Mouse (Mus musculus) T-helper 1 cell (primary cell): ENCODE results near the gene Rpl19.

Experiments
- in situ Hi-C: fragments of 300-600 bp; cut with MboI, MseI; formaldehyde crosslinking; loops from one replicate; pipeline ENCODE4 v1.15.1; 2025; ENCODE audit warnings: high pct_unique_total_duplicates

Rpl19 gene

DNA sequence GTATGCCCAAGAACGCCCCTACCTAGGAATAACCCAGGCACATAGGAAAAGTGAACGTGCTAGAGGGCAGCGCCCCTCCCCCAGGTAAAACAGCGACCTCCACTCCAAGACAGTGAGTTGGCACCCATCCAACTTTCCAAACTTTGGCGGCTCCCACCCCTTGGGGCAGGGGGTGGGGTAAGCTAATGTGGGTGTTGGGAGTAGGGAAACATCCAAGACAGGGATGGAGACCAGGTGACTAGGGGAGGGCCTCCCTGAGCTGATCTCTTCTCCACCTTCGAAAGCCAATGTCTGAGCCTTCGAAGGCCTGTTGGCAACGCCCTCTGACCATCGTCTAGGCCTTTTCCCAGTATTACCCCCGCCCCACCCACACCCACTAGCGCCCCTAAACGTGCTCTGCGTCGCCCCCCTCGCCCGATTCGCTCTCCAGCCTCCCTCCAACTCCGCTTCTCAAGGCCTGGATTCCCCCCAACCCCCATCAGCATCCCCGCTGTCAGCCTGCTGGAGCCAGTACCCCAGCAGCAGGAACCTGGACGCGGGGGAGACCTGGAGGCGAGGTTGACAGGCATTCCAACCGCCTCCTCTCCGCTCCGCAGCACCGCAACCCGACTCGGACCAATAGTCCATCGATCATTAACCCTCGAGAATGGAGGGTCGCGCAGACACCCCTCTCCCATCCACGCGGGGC is 4.8 kb upstream of the Rpl19 start:
- in situ Hi-C loops = loop anchor here (5.0 to 10.0 kb wide), 3 partner anchors 34 to 923 kb away; partner anchors contain the start of genes Cdk12 and Plxdc1

DNA sequence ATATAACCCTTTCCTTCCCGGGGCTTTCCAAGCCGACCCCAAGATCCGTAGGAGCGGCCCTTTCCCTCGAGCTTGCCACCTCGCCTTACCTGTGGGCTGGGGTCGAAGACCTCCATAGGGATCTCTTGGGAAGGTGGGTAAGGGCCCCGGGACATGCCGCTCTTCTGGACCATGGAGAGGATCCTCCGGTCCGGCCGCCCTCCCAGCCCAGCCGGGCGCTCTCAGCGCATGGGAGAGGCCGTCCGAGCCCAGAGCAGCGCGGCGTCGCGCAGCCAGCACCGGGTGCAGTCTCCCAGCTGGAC is 4.3 kb upstream of the Rpl19 start:
- in situ Hi-C loops = loop anchor here (5.0 to 10.0 kb wide), 3 partner anchors 35 to 923 kb away; partner anchors contain the start of genes Cdk12 and Plxdc1

DNA sequence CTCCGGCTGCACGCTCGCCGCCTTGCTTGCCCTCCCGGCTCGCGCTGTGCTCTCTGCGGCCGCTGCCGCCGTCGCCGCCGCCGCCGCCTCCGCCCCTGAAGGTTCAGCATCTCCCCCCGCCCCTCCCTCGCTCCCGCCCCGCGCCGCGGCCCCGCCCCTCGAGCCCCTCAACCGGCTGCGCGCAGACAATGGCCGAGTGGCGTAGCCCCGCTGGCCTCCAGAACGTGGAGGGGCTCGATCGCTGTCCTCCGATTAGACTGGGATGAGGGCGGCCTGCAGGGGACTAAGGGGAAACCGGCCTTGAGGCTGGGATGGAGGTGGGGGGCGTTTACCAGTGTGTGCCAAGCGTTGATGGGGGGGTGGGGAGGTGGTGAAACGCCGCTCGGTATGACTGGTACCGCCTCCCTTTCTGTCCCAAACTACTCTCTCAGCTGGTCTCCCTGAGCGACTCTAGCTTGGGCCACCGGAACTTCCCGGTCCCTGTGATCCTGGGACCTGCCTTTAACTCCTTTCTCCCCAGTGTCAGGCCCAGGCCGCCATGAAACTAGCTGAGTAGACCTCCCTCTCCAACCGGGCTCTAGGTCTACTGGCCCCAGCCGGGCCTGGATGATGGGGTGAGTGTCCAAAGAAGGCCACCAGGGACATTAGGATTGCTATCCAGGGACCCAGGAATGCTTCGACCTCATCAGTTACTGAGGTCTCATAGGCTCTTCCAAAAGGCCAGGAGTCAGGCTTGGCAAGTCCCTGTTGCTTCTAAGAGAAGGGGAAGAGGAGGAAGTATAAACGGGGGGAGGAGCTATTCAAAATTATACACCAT is 3.7 kb upstream of the Rpl19 start, which contains the start of gene Cacnb1:
TSS of gene Cacnb1 (minus strand) at position 480 of the 817 bp plus-strand sequence.
- in situ Hi-C loops = loop anchor here (5.0 to 10.0 kb wide), 3 partner anchors 35 to 922 kb away; partner anchors contain the start of genes Cdk12 and Plxdc1

DNA sequence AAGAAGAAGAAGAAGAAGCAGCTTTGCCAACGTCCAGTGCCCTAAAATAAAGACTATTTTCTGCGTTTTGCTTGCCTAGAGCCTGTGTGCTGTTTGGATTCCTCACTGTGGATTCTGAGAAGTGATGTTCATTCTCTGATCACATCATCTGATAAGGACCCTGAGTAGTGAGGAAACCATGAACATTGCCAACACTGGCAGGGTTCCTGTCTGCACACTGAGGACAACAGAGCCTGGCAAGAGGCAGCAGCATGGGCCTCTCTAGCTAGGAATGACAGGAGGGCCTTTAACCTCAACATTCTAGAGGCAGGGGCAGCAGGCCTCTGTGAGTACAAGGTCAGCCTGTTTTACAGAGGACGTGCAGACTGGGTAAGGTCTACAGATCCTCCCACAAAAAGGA is 2.0 kb upstream of the Rpl19 start:
- in situ Hi-C loops = loop anchor here (5.0 to 10.0 kb wide), 3 partner anchors 37 to 920 kb away; partner anchors contain the start of genes Cdk12 and Plxdc1

DNA sequence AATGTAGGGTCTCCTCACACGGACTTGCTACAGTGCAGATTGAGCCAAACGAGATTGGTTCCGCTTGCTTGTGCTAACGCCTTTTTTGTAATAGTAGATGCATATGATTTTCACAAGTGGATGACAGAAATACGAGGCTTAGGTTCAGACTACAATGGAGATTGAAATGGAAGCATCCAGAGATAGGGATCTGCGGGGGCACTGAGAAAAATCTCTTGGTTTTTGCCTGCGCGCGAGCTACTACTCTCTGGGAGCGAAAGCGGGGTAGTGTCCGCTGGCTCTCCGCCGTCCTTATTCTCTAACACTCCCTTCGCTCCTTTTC is 301 bp upstream of the Rpl19 start:
- in situ Hi-C loops = loop anchor here (10.0 kb wide), 2 partner anchors 179 to 919 kb away; partner anchors contain the start of gene Cdk12

DNA sequence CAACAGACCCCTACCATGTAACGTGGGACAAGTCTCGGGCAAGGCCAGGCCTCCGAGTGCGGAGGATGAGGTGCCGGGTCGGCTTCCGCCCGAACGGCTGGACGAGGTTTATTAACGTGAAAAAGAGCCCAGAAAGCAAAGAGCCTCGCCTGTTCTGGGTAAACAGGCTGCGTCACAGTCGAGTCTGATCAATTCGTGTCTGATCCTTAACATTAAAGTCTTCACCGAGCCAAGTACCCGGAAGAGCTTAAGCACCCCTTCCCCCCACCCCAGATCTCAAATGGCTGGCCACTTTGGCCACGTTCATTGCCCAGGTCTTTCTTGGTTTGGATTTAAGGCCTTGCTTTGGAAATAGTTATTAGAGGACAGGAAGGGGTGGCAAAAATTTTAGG is 783 bp downstream of the Rpl19 start:
- in situ Hi-C loops = loop anchor here (10.0 kb wide), 2 partner anchors 178 to 918 kb away; partner anchors contain the start of gene Cdk12

DNA sequence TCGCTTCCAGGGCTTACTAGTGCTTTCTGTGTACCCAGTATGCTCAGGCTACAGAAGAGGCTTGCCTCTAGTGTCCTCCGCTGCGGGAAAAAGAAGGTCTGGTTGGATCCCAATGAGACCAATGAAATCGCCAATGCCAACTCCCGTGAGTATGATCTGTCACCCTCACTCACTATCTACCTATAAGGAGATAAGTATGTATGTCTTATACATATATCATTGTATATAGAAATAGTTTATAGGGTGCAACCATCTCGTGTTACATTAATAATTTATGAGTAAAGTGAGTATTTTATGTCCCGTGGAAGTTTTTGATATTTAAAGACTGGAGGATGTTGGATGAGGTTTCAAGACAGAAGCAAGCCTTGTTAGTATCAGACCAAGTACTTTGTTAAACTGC is 1.3 kb downstream of the Rpl19 start:
- in situ Hi-C loops = loop anchor here (10.0 kb wide), 2 partner anchors 177 to 917 kb away; partner anchors contain the start of gene Cdk12

DNA sequence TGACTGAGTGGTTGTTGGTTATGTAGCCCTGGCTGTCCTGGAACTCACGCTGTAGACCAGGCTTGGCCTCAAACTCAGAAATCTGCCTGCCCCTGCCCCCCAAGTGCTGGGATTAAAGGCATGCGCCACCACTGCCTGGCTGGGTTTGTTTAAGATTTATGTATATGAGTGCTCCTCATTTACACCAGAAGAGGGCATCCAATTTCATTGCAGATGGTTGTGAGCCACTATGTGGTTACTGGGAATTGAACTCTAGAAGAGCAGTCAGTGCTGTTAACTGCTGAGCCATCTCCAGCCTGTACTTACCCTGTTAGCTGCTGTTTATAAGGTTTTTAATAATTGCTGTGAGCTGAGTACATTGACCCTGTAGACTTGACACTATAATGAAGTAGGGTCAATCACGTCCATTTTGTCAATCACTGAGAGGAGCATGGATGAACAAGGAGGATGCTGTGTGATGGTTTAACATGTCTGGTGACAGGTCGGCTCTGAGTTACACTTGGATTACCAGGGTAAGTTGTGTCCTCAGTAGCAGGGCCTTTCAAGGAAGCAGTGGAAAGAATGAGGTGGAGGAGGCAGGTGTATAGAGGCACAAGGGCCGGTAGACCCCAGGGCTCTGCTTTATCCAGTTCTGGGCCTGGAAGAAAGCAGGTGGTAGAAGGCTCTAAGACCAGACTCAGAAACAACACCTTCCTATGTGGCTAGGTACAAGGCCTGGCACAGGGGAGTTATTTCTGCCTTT is 4.4 kb downstream of the Rpl19 start:
- in situ Hi-C loops = no loop called here

DNA sequence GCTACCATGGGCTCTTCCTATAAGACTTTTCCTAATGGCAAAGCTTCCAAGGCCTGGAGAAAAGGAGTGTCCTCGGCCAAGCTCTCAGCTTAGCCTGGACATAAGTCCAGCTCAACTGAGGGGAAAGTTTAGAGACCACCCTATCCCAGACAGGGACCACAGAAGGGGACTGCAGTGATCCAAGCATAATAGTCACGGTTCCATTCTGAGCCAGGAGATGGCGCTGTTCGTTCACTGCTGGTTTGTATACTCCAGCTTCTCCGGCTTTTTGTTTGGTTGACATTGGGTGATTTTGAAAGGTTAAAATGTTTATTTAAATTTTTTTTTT is 4.9 kb downstream of the Rpl19 start:
- in situ Hi-C loops = no loop called here

DNA sequence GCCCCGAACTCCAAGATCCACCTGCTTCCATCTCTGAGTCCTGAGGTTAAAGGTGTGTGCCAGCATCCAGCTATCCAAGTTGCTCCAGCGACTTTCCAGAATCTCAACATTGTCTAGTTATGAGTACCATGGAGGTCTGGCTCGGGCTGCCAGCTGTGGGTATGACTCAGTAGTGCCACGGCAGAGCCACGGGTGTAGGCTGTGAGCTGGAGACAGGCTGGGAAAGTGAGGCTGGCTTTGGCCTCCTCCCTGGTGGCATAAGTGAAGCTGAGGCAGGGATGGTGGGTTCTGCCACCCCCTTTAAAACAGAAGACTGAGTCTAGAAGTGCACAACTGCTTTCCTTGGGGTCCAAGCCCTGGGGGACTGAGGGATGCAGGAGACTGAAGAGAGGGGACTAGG is 7.6 kb downstream of the Rpl19 start:
- in situ Hi-C loops = no loop called here

DNA sequence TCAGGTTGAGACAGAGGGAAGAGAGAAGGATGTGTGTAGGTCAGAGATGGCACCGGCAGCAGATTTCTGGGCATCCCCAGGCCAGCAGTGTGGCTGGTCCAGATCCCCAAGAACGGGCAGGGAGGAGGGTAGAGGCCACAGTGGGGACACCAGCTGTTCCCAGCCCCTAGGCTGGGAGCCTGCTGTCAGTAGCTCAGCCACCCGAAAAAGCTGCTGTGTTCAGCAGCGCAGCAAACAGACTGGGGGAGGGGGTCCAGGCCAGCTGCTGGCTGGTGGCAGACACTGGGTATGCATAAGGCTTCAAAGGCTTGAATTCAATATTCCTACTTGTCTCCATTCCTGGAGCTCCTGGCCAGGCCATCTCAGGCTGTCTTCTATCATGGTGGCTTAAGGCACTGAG is 8.3 kb downstream of the Rpl19 start:
- in situ Hi-C loops = loop anchor here (5.0 kb wide), 1 partner anchor 47 kb away; no protein-coding TSS in a partner anchor

DNA sequence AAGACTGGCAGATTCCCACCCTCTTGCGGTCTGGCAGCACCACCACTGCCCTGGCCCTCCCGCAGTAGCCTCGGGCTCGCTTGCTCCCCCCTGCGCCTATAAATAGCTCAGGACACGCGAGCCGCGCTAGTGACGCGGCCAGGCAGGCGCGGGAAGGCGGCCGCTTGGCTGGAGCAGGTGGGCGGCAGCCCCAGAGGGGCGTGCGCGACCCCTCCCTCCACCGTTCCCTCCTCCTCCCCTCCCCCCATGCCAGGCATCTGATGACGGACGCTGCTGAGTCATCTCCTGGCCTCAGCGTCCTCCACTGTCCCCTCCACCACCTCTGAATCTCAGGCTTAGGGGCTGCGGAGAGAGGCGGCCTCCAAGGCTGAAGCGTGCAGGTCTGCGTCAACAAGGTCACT is 9.5 kb downstream of the Rpl19 start:
- in situ Hi-C loops = loop anchor here (5.0 kb wide), 1 partner anchor 46 kb away; no protein-coding TSS in a partner anchor

DNA sequence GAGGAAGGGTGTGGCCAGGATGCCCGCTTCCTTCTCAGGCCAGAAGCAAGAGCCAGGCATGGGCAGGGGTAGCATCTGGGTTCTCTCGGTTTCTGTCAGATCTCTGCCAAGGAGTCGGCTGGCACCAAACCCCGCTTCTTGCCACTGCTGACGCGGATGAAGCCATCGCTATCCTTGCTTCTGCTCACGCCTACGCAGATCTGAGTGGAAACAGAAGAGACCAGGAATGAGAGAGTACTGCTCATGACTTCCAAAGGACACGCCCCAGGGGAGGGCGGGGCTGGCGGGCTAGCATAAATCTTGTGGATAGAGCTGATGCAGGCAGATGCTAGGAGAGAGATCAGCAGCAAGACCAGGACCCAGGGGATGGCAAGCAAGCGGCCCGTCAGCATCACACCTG is 11.4 kb downstream of the Rpl19 start:
- in situ Hi-C loops = loop anchor here (5.0 kb wide), 1 partner anchor 44 kb away; no protein-coding TSS in a partner anchor

DNA sequence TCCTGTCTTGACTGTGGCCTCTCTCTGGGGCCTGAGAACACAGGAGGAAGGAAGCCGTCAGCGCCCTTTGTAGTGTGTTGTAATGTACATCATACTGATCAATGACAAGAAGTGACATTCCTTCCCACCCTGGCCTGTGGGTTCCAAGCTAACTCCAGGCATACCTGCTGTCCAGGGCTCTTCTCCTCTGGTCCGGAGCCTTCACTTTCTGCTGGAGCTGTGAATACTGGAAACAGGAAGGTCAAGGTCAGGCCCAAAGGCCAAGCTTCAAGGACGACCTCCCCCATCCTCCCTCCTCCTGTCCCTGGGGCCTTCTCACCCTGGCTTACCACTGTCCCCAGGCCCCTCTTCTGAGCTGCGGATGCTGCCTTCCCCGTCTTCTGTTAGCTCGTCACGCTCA is 14.5 kb downstream of the Rpl19 start:
- in situ Hi-C loops = no loop called here

DNA sequence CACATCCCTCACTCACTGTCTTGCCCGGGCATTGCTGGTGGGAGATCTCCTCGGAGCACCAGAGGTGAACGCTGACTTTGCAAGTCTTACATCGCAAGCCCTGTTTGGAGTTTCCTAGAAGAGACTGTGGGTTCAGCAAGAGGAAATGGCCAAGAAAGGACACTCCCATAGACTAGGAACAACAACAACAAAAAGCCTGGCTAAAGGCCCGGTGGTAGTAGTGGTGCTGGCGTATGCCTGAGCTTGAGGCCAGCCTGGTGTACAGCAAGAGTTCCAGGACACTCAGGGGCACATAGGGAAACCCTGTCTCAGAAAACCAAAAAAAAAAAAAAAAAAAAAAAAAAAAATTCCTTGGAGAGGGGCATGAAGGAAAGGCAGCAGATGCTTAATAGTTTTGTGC is 16.2 kb downstream of the Rpl19 start:
- in situ Hi-C loops = no loop called here

DNA sequence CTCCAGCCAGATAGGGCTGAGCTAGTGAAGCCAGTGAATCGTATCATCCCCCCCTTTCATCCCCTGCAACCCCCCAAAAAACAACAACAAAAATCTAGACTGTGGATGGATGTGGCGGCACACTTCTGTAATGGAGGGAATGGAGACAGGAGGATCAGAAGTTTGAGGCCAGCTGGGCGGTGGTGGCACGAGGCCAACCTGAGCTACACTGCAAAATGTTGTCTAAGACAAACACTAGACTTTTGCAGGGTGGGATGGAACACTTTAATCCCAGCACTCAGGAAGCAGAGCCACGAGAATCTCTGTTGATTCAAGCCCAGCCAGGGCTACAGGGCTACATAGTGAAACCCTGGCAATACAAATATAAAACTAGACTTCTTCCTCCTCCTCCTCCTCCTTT is 17.6 kb downstream of the Rpl19 start:
- in situ Hi-C loops = no loop called here

DNA sequence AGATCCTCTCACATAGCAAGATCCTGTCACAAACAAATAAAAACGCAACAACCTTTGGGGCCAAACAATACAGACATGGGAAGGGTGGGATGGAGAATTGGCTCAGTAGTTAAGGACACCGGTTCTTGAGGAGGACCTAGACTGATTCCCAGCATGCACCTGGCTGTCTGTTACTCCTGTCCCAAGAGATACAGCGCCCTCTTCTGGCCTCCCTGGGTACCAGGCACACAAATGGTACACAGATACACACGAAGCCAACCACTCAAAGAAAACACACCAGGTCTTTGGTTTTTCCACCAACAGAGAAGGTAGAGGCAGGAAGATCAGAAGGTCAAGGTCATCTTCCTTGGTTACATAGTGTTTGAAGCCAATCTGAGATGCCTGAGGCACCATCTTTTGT is 19.1 kb downstream of the Rpl19 start:
- in situ Hi-C loops = loop anchor here (5.0 kb wide), 1 partner anchor 97 kb away; no protein-coding TSS in a partner anchor

DNA sequence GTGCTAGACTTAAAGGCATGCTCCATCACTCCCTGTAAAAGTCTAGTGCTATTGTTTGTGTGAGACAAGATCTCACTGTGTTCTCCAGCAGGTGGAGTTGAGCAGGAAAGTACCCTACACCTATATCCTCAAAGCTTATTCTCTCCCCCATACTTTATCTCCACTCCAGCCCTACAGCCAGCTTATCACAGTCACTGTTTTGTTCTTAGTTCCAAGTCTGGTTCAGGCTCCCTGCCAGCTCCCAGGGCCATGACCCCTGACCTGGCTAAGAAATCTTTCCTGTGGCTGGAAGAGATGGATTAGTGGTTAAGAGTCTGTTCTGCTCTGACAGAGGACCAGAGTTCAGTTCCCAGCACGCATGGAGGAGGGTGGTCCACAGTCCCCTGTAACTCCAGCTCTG is 20.0 kb downstream of the Rpl19 start:
- in situ Hi-C loops = loop anchor here (5.0 kb wide), 1 partner anchor 96 kb away; no protein-coding TSS in a partner anchor

DNA sequence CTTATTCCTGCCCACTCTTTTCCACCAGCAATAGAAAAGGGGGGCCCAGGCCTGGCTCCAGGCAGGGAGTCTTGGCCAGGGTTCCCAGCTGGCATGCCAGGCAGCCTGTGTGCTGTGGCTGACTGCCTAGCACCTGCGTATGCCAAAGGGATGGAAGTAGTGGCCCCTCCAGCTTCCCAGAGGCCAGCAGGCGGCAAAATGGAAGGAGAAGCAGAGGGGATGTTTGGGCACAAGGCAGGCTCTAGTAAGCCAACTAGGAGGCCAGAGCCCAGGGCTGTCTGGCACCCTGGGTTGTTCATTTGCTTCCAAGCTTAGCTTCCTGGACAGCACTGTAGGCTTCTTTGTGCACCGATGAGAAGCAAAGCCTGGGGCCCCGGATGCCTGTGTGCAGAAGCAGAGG is 21.2 kb downstream of the Rpl19 start:
- in situ Hi-C loops = loop anchor here (5.0 kb wide), 1 partner anchor 95 kb away; no protein-coding TSS in a partner anchor

DNA sequence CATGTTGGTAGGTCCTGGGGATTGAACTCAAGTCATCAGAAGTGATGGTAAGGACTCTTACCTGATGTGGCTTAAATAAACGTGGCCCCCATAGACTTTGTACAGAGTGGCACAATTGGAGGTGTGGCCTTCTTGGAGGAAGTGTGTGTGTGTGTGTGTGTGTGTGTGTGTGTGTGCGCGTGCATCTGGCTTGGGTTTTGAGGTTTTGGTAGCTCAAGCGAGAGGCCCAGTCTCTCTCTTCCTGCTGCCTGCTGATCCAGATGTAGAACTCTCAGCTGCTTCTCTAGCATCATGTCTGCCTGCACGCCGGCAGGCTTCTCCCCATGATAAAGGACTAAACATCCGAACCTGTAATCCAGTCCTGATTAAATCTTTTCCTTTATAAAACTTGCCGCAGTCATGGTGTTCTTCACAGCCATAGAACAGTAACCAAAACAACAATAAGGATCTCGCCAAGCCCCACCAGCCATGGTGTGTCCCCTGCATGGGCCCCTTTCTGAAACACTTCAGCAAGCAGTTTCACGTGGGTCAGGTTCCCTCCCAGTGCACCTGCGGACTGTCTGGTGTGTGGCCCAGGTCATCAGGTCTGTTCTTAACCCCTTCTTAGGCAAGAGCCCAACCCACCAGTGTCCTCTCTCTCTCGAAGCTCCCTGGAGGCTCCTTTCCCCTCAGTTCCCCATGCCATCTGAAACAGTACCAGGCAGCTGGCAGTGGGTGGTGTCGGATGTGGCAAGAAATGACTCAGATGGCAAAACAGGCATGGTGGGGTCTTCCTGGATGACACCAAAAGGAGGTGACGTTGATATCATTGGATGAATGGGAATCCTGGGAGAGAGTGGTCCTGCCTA is 23.4 kb downstream of the Rpl19 start:
- in situ Hi-C loops = loop anchor here (5.0 kb wide), 1 partner anchor 92 kb away; no protein-coding TSS in a partner anchor

DNA sequence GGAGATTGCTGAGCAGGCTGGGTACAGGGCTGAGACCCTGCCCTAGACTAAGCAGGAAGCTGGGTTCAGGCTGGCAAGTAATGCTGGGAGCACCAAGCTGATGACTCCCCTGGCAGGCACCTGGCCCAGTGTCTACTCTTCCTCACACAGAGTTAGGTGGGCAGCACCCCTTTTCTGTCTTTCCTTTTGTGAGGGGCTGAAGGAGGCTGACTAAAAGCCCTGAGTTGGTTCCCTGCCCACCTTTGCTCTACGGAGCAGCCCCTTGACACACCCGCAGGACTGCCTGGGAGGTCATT is 24.0 kb downstream of the Rpl19 start:
- in situ Hi-C loops = no loop called here
